Mouse (Mus musculus): ENCODE results near the gene Inhba.

The Inhba gene

GRCm38 (mm10) chr13:16011372-16012242, at the start of gene Inhba:
TSS of gene Inhba (plus strand) at chr13:16011851.
- no peak for DNase-seq (ENCODE audit: low read depth, low spot score)

GRCm38 (mm10) chr13:15976584-15976983, 35.1 kb upstream of the Inhba start:
- no peak for DNase-seq (ENCODE audit: low read depth, low spot score)

GRCm38 (mm10) chr13:15979551-15979950, 32.1 kb upstream of the Inhba start:
- DNase-seq (ENCODE audit: low read depth, low spot score) = peak; percentile 63

GRCm38 (mm10) chr13:15982041-15982440, 29.6 kb upstream of the Inhba start:
- DNase-seq (ENCODE audit: low read depth, low spot score) = peak; percentile 64

- no peak for DNase-seq (ENCODE audit: low read depth, low spot score)
Observed at GRCm38 (mm10) chr13:15985761-15986160, 25.9 kb upstream of the Inhba start.

GRCm38 (mm10) chr13:15986172-15986571, 25.5 kb upstream of the Inhba start:
- DNase-seq (ENCODE audit: low read depth, low spot score) = no peak

GRCm38 (mm10) chr13:15995314-15995713, 16.3 kb upstream of the Inhba start:
- DNase-seq (ENCODE audit: low read depth, low spot score) = peak; percentile 41

- no peak for DNase-seq (ENCODE audit: low read depth, low spot score)
Observed at GRCm38 (mm10) chr13:16005517-16005916, 6.1 kb upstream of the Inhba start.

- DNase-seq (ENCODE audit: low read depth, low spot score) = no peak
Observed at GRCm38 (mm10) chr13:16007748-16008147, 3.9 kb upstream of the Inhba start.

- no peak for DNase-seq (ENCODE audit: low read depth, low spot score)
Observed at GRCm38 (mm10) chr13:16008348-16008747, 3.3 kb upstream of the Inhba start.

GRCm38 (mm10) chr13:16009766-16010465, 1.7 kb upstream of the Inhba start:
- no peak for DNase-seq (ENCODE audit: low read depth, low spot score)

- DNase-seq (ENCODE audit: low read depth, low spot score) = no peak
Observed at GRCm38 (mm10) chr13:16010586-16010985, 1.1 kb upstream of the Inhba start.

- no peak for DNase-seq (ENCODE audit: low read depth, low spot score)
Observed at GRCm38 (mm10) chr13:16012243-16012887, 714 bp downstream of the Inhba start.

GRCm38 (mm10) chr13:16014166-16014565, 2.5 kb downstream of the Inhba start:
- DNase-seq (ENCODE audit: low read depth, low spot score) = no peak

- DNase-seq (ENCODE audit: low read depth, low spot score) = no peak
Observed at GRCm38 (mm10) chr13:16016506-16016905, 4.9 kb downstream of the Inhba start.

GRCm38 (mm10) chr13:16017338-16017737, 5.7 kb downstream of the Inhba start:
- DNase-seq (ENCODE audit: low read depth, low spot score) = no peak

GRCm38 (mm10) chr13:16017777-16018176, 6.1 kb downstream of the Inhba start:
- DNase-seq (ENCODE audit: low read depth, low spot score) = no peak

GRCm38 (mm10) chr13:16018807-16019510, 7.3 kb downstream of the Inhba start:
- no peak for DNase-seq (ENCODE audit: low read depth, low spot score)

- DNase-seq (ENCODE audit: low read depth, low spot score) = peak; percentile 67
Observed at GRCm38 (mm10) chr13:16020659-16021058, 9.0 kb downstream of the Inhba start.

GRCm38 (mm10) chr13:16021181-16021580, 9.5 kb downstream of the Inhba start:
- DNase-seq (ENCODE audit: low read depth, low spot score) = peak; percentile 54

- DNase-seq (ENCODE audit: low read depth, low spot score) = no peak
Observed at GRCm38 (mm10) chr13:16021849-16022248, 10.2 kb downstream of the Inhba start.

- peak; percentile 39 for DNase-seq (ENCODE audit: low read depth, low spot score)
Observed at GRCm38 (mm10) chr13:16022536-16022935, 10.9 kb downstream of the Inhba start.

Measured in telencephalon, adult 2 months (tissue).